Mouse (Mus musculus) cortical plate, adult 2 months (tissue): ENCODE results near the gene 9230104L09Rik.

ENCODE experiments used
- CTCF ChIP-seq: fragments of 200-500 bp; IDR thresholded peaks from 2 replicates; pipeline ENCODE4 v1.5.1; 2011; ENCODE audit warnings: mild to moderate bottlenecking, control low read depth, low read length; ENCODE audit not compliant: insufficient read depth; ENCODE audit errors: extremely low read depth
- POLR2A ChIP-seq: fragments of 200-500 bp; IDR thresholded peaks from 2 replicates; pipeline ENCODE4 v1.6.1; 2011; ENCODE audit warnings: mild to moderate bottlenecking, low read length, control low read depth; ENCODE audit not compliant: insufficient read depth; ENCODE audit errors: extremely low read depth

GRCm38 (mm10) chr2:148861693-148862092 lies 3.1 kb downstream of the 9230104L09Rik start:
- no peak for TF ChIP-seq POLR2A
- no peak for TF ChIP-seq CTCF
